Mouse (Mus musculus) liver, embryonic 11.5 days (tissue): Measurements from ENCODE around the gene Sf3a3. TPM values are rescaled to one million over a fixed set of nuclear protein-coding genes. Genes with fewer than 3 reads are reported as not detected.

Experiments
- ATAC-seq: fragments of 200-750 bp; cut with Nextera tagmentation; replicated peaks from 2 replicates; pipeline ENCODE4 v1.8.0; 2017; ENCODE audit warnings: moderate number of reproducible peaks, mild to moderate bottlenecking, moderate TSS enrichment, moderate library complexity; ENCODE audit not compliant: low FRiP score
- DNase-seq: peaks from one replicate; pipeline ENCODE4 v3.0.0-alpha.2; 2017; ENCODE audit warnings: low spot score
- H3K27ac ChIP-seq: fragments of 300-500 bp; sonication (generic); 2 replicates; pipeline ENCODE4 v1.5.1; 2014; ENCODE audit warnings: mild to moderate bottlenecking, low read depth, low read length, control low read depth
- H3K27me3 ChIP-seq: fragments of 300-500 bp; sonication (generic); replicated peaks from 2 replicates; pipeline ENCODE4 v1.6.1; 2014; ENCODE audit warnings: low read length, mixed read lengths; ENCODE audit not compliant: control insufficient read depth, insufficient read depth
- H3K36me3 ChIP-seq: fragments of 300-500 bp; sonication (generic); 2 replicates; pipeline ENCODE4 v1.6.1; 2014; ENCODE audit warnings: mild to moderate bottlenecking, low read length, moderate library complexity, mixed read lengths; ENCODE audit not compliant: control insufficient read depth, insufficient read depth
- H3K4me1 ChIP-seq: fragments of 300-500 bp; sonication (generic); replicated peaks from 2 replicates; pipeline ENCODE4 v1.6.1; 2014; ENCODE audit warnings: low read length, mixed read lengths; ENCODE audit not compliant: control insufficient read depth, insufficient read depth
- H3K4me2 ChIP-seq: fragments of 300-500 bp; sonication (generic); 2 replicates; pipeline ENCODE4 v1.6.1; 2014; ENCODE audit warnings: mild to moderate bottlenecking, control low read depth, moderate library complexity
- H3K4me3 ChIP-seq: fragments of 300-500 bp; sonication (generic); 2 replicates; pipeline ENCODE4 v1.5.1; 2014; ENCODE audit warnings: low read depth, low read length, control low read depth
- H3K9ac ChIP-seq: fragments of 300-500 bp; sonication (generic); 2 replicates; pipeline ENCODE4 v1.6.1; 2014; ENCODE audit warnings: low read depth, low read length, control low read depth
- H3K9me3 ChIP-seq: fragments of 300-500 bp; sonication (generic); 2 replicates; pipeline ENCODE4 v1.6.1; 2016; ENCODE audit warnings: low read length, inconsistent platforms, mixed read lengths; ENCODE audit not compliant: control insufficient read depth
- WGBS: fragments of 180-500 bp; shearing (Covaris S2); extraction: QIAGEN DNeasy Blood & Tissue Kit; methylation state at CpG from one replicate; pipeline ENCODE4 v1.1.7; 2014; 5-methylcytosine and 5-hydroxymethylcytosine counted together
- polyA plus RNA-seq: library from polyadenylated mRNA; unstranded; fragments of >200 nt; fragmentation: Nextera tagmentation; extraction: Ambion mirVana; gene quantifications from 2 replicates; pipeline ENCODE4 v1.2.1, GENCODE M21; 2014

Sf3a3 gene
- polyA plus RNA-seq, 1 experiment from 2014 or later = 172 TPM

DNA sequence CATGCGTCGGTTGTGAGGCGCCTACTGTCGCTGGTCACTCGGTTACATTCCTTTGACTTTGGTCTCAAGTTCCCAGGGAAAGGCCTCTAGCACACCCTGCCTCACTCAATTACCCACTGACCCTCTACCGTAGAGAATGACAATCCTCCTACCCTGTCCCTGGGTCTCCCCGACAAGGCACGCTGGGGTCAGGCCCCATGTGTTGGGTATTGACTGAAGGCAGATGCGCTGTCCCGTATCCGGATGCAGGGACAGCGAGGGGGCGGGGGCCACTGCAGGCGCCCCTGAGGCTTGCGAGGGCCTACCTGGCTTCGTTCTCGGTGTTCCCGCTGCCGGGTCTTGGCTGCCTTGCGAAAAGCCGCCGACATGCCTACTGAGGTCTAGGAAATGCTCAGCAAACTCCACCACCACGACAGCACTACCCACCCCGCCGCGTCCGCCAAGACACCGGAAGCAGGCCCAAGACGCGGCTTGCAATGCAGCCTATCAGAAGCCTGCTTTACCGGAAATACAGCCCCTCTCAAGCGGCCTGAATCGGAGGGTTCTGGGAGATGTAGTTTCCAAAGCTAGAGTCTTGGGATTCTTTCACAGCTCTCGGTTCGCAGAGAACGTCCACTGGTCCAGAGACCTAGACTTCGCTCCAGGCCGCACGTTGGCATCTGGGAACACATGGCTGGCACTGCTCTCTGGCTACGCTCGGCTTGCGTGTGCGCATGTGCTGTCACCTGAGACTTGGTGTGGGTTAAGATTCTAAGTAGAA lies 21.3 kb upstream of the Sf3a3 start, which contains the start of gene Utp11:
Gene Utp11, minus strand, starts transcription at position 466 of the 760 bp plus-strand sequence.
- Histone ChIP-seq H3K9me3 (no peaks in the 10 kb centered on the region), H3K9ac (peak within 1 kb of the TSS; percentile 90), H3K27me3 (no peaks in the 10 kb centered on the region), H3K4me3 (peak within 1 kb of the TSS; percentile 90), H3K4me2 (peak within 1 kb of the TSS; percentile 94), H3K4me1 (peaks cover 20% of the 10 kb centered on the region), H3K36me3 (peaks cover 3% of the 10 kb centered on the region; the same call in 1 of the 2 replicates), H3K27ac (peak within 1 kb of the TSS; percentile 43; the same call in 1 of the 2 replicates)
- ATAC-seq = peak; percentile 94
- DNase-seq = peak; percentile 86
- under 1% methylated on average over 43 of the region's 43 CpGs for WGBS

DNA sequence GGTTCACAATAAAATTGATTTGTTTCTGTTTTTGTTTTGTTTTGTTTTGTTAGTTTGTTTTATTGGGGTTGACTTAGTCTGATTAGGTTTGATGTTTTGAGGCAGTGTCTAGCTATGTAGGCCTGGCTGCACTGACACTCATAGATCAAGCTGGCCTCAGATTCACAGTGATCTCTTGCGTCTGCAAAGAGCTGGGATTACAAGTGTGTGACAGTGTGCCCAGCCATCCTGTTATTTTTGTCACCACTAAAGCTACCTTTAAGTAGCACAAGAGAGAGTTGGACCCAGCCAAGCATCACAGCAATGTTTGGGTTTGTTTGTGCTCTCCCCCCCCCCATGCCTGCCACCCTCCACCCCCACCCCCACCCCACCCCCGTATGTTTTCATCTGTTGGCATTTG lies 20.0 kb upstream of the Sf3a3 start:
- peaks cover 22% of the 10 kb centered on the region for H3K4me1 ChIP-seq
- no peaks in the 10 kb centered on the region for H3K27me3 ChIP-seq
- no peaks in the 10 kb centered on the region for H3K36me3 ChIP-seq
- no peak overlapping the region for H3K9ac ChIP-seq
- ATAC-seq = no peak
- H3K4me3 ChIP-seq = no peak overlapping the region
- no peaks in the 10 kb centered on the region for H3K9me3 ChIP-seq
- no peak overlapping the region for H3K27ac ChIP-seq
- WGBS = 90% methylated on average over 2 of the region's 2 CpGs
- no peak overlapping the region for H3K4me2 ChIP-seq
- no peak for DNase-seq

- Histone ChIP-seq H3K27me3 (no peaks in the 10 kb centered on the region), H3K9ac (peak overlapping the region; percentile 7), H3K36me3 (no peaks in the 10 kb centered on the region), H3K4me3 (peak overlapping the region; percentile 16), H3K27ac (no peak overlapping the region), H3K4me1 (peaks cover 30% of the 10 kb centered on the region), H3K4me2 (peak overlapping the region; percentile 42), H3K9me3 (no peaks in the 10 kb centered on the region)
- DNase-seq (no peak), ATAC-seq (no peak)
- 13% methylated on average over 18 of the region's 18 CpGs for WGBS
Measured at GRCm38 (mm10) chr4:124695786-124696516, 18.6 kb upstream of the Sf3a3 start.

- peak overlapping the region; percentile 46; the same call in 1 of the 2 replicates for H3K27ac ChIP-seq
- DNase-seq (no peak), ATAC-seq (no peak)
- H3K9me3 ChIP-seq = no peaks in the 10 kb centered on the region
- no peak overlapping the region; the same call in 1 of the 2 replicates for H3K9ac ChIP-seq
- peak overlapping the region; percentile 91; the same call in 1 of the 2 replicates for H3K4me3 ChIP-seq
- no peaks in the 10 kb centered on the region for H3K36me3 ChIP-seq
- peaks cover 44% of the 10 kb centered on the region for H3K4me1 ChIP-seq
- WGBS = 25% methylated on average over 6 of the region's 6 CpGs
- no peaks in the 10 kb centered on the region for H3K27me3 ChIP-seq
- peak overlapping the region; percentile 98 for H3K4me2 ChIP-seq
Measured at GRCm38 (mm10) chr4:124699791-124700190, 14.8 kb upstream of the Sf3a3 start.

DNA sequence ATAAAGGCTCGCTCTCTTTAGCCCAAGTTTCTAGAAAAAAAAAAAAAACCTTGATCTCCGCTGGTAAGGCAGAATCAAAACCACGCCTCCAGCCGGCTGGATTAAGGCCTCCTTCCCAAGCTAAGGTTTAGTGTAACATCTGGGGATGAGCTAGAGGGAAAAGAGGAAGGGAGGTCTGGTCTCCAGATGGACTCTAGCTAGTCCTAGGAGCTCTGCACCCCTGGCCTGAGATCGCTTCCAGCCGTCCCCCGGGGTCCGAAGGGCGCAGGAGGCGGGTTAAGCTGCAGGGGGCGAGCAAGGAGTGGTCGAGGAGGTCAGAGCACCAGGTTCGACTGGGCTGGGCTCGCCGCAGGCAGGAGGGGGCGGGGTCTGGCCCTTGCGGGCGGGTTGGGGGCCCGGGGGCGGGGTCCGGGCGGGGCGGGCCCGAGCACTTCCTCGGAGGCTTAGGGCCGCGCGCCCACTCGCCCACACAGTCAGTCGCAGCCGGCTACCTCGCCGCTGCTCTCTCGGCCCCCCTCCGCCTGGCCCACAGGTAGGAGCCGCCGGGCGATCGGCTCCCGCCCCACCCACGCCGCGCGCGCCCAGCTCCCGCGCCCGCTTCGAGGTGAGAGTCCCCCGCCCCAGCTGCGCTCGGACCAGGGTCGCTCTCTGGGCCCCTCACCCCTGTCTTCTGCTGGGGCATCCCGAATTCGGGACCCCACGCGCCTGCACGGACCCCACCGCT lies 14.2 kb upstream of the Sf3a3 start, which contains the start of gene Fhl3:
Gene Fhl3, plus strand, starts transcription at position 454 of the 724 bp plus-strand sequence.
- Histone ChIP-seq H3K27ac (peak within 1 kb of the TSS; percentile 75), H3K4me3 (peak within 1 kb of the TSS; percentile 91), H3K9me3 (no peaks in the 10 kb centered on the region), H3K9ac (peak within 1 kb of the TSS; percentile 90), H3K27me3 (no peaks in the 10 kb centered on the region), H3K4me2 (peak within 1 kb of the TSS; percentile 98), H3K4me1 (peaks cover 50% of the 10 kb centered on the region), H3K36me3 (no peaks in the 10 kb centered on the region)
- ATAC-seq = peak; percentile 78
- peak; percentile 82 for DNase-seq
- WGBS = under 1% methylated on average over 53 of the region's 59 CpGs

- ATAC-seq = 0 out of 2 replicates have a peak, but pooled peaks have one; percentile 8
- no peaks in the 10 kb centered on the region; the same call in 1 of the 2 replicates for H3K36me3 ChIP-seq
- H3K4me3 ChIP-seq = peak overlapping the region; percentile 91
- H3K27me3 ChIP-seq = no peaks in the 10 kb centered on the region
- peak overlapping the region; percentile 98 for H3K4me2 ChIP-seq
- H3K4me1 ChIP-seq = peaks cover 52% of the 10 kb centered on the region
- H3K9me3 ChIP-seq = no peaks in the 10 kb centered on the region
- 3% methylated on average over 22 of the region's 22 CpGs for WGBS
- peak overlapping the region; percentile 90 for H3K9ac ChIP-seq
- DNase-seq = peak; percentile 62
- H3K27ac ChIP-seq = peak overlapping the region; percentile 75
Measured at GRCm38 (mm10) chr4:124701052-124701845, 13.3 kb upstream of the Sf3a3 start.

GRCm38 (mm10) chr4:124701916-124702315 lies 12.7 kb upstream of the Sf3a3 start:
- Histone ChIP-seq H3K9ac (peak overlapping the region; percentile 90), H3K36me3 (no peaks in the 10 kb centered on the region; the same call in 1 of the 2 replicates), H3K27ac (peak overlapping the region; percentile 11; the same call in 1 of the 2 replicates), H3K4me2 (peak overlapping the region; percentile 98), H3K9me3 (no peaks in the 10 kb centered on the region), H3K4me1 (peaks cover 50% of the 10 kb centered on the region), H3K4me3 (peak overlapping the region; percentile 91), H3K27me3 (no peaks in the 10 kb centered on the region)
- WGBS = 58% methylated on average over 5 of the region's 5 CpGs
- DNase-seq (no peak), ATAC-seq (no peak)
